Mouse (Mus musculus): ENCODE measurements around the gene Olfr1369-ps1.

- TF ChIP-seq CTCF (IDR thresholded peaks at IDR 0.05; ENCODE audit: control insufficient read depth, insufficient read depth, insufficient replicate concordance, low read depth, low read length): no peak
- TF ChIP-seq POLR2A (IDR thresholded peaks at IDR 0.05; ENCODE audit: control insufficient read depth, low read depth, low read length): no peak
Observed at GRCm38 (mm10) chr13:21158071-21158470, 46.8 kb downstream of the Olfr1369-ps1 start.

Measured in testis, adult 2 months (tissue).